Mouse (Mus musculus): ENCODE results near the gene 2810408A11Rik.

DNA sequence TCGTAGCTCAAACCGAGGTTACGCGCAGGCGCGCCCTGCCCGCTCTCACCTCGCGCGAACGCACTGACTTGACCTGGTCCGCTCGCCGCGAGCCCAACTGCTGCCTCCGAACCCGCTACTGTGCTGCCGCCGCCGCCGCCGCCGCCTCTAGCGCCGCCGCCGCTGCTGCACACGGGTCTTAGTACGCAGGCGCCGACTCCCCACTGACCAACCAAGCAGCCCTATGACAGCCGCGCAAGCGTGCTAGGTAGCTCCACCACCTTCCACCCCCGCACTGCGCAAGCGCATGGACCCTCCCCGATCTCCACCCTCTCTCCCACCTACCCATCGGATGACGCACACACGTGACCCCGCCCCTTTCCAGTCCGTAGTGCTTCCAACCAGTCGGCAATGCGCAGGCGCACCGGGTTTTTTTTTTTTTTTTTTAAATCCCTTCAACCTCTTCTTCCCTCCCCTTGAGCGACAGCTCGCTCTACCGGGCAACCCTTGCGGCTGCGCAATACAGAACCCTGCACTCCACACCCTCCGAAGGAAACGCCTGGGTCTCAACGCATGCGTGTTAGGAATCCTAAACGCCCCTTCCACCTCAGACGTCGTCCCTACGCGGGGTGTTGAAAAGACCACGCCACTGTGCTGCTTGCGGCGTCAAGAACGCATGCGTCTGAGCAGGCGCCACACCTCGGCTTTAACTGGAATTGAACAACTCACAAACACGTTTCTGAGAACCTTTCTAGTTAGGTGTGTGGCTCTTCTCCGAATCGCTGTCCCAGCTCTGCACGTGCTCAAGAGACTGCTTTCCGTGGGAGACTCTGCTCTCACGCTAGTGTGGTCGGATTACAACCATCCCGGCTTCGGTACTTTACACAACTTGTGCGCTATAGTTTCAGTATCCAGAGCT, 20.6 kb upstream of the 2810408A11Rik start, which contains the start of gene Eif5a:
- TF ChIP-seq HCFC1 (IDR thresholded peaks at IDR 0.05; ENCODE audit: low read depth, low read length): peak; percentile 84; the same call in 1 of the 2 replicates
- peak; percentile 98 for TF ChIP-seq MXI1 (IDR thresholded peaks at IDR 0.05; ENCODE audit: low read depth, low read length)
- peak; percentile 49 to 62 (median 59) for TF ChIP-seq CTCF (IDR thresholded peaks at IDR 0.05 in 2 of 3, conservative IDR thresholded peaks at IDR 0.05 in 1 of 3; ENCODE audit: control insufficient read depth in 1 of 3, insufficient read depth in 1 of 3, low read depth in 2 of 3, low read length in 3 of 3, poor library complexity in 1 of 3, severe bottlenecking in 1 of 3)
- peak; percentile 95 to 99 for TF ChIP-seq POLR2A (IDR thresholded peaks at IDR 0.05; ENCODE audit: control insufficient read depth in 1 of 2, insufficient read depth in 1 of 2, low read depth in 1 of 2, low read length in 2 of 2, poor library complexity in 1 of 2)
- TF ChIP-seq POLR2AphosphoS2 (IDR thresholded peaks at IDR 0.05; ENCODE audit: low read length): peak; percentile 99
- peak; percentile 100 for TF ChIP-seq MYC (IDR thresholded peaks at IDR 0.05; ENCODE audit: low read depth, low read length)
- TF ChIP-seq ZC3H11A (IDR thresholded peaks at IDR 0.05; ENCODE audit: low read depth, low read length): no peak
- TF ChIP-seq MAX (IDR thresholded peaks at IDR 0.05; ENCODE audit: low read length): peak; percentile 98
- peak; percentile 70 for TF ChIP-seq TCF12 (IDR thresholded peaks at IDR 0.05; ENCODE audit: low read depth, low read length)
- TF ChIP-seq ELF1 (IDR thresholded peaks at IDR 0.05; ENCODE audit: low read depth, low read length): peak; percentile 67
- TF ChIP-seq ETS1 (IDR thresholded peaks at IDR 0.05; ENCODE audit: low read depth, low read length): peak; percentile 58
